Mouse (Mus musculus) gastrocnemius, adult 8-10 months (tissue): ENCODE results near the gene Btbd17. TPM values are rescaled to one million over a fixed set of nuclear protein-coding genes. Genes with fewer than 3 reads are reported as not detected.

Experiments used
- DNase-seq, 2 experiments: peaks; one replicate each; pipeline ENCODE4 v3.0.0; 2022; ENCODE audit warnings: low spot score in 2 of 2
- total RNA-seq, 4 experiments: library from RNA; stranded (reverse); gene quantifications; 2 replicates each; pipeline ENCODE4 v1.2.4; 2022

The Btbd17 gene
- total RNA-seq, 4 experiments from 2014 or later, result not detected

- DNase-seq, result peak in 1 of 2 experiments; percentile 59
These were observed 30.6 kb downstream of the Btbd17 start, which contains the start of gene Kif19a for GRCm38 (mm10) chr11:114764820-114765818. Kif19a (plus strand) TSS chr11:114765388.

GRCm38 (mm10) chr11:114747564-114748138 is 48.1 kb downstream of the Btbd17 start:
- no peak for DNase-seq

GRCm38 (mm10) chr11:114745134-114745533 is 50.6 kb downstream of the Btbd17 start:
- peak; percentile 84 to 87 for DNase-seq

- no peak for DNase-seq
These were observed 54.3 kb downstream of the Btbd17 start for GRCm38 (mm10) chr11:114741451-114741850.

Other genes with a start within 250 kb of the Btbd17 start
- 100 to 1,000 TPM; 528 to 780 (median 621) TPM for gene Rpl38, start 127.4 kb downstream of the Btbd17 start, total RNA-seq
- 10 to 100 TPM; 17.6 to 20.2 (median 19.4) TPM for gene Ttyh2, start 120.5 kb downstream of the Btbd17 start, total RNA-seq
- gene Dnaic2, start 68.5 kb downstream of the Btbd17 start, total RNA-seq, result not detected
- under 1 TPM in 3 of 4 experiments, not detected in 1; 0.62 to 0.82 (median 0.67) TPM for gene Kif19a, start 30.6 kb downstream of the Btbd17 start, total RNA-seq
- not detected for gene Gpr142, start 3.0 kb upstream of the Btbd17 start, total RNA-seq
- gene Gprc5c, start 55.2 kb upstream of the Btbd17 start, total RNA-seq, result 10 to 100 TPM; 31.9 to 49.5 (median 39.2) TPM
- under 1 TPM; 0.29 to 0.54 (median 0.34) TPM for gene Cd300a, start 94.1 kb upstream of the Btbd17 start, total RNA-seq
- gene Cd300lb, start 138.4 kb upstream of the Btbd17 start, total RNA-seq, result under 1 TPM; 0.12 to 0.17 (median 0.16) TPM
- gene Cd300c, start 173.2 kb upstream of the Btbd17 start, total RNA-seq, result not detected
- under 1 TPM; 0.10 to 0.34 (median 0.21) TPM for gene Cd300ld, start 194.0 kb upstream of the Btbd17 start, total RNA-seq
- gene Cd300c2, start 205.9 kb upstream of the Btbd17 start, total RNA-seq, result under 1 TPM in 1 of 4 experiments, not detected in 3; 0.27 TPM
- not detected for gene Cd300ld2, start 220.2 kb upstream of the Btbd17 start, total RNA-seq
- under 1 TPM in 1 of 4 experiments, not detected in 3; 0.74 TPM for gene Cd300ld4, start 231.1 kb upstream of the Btbd17 start, total RNA-seq
- 1 to 10 TPM in 1 of 4 experiments, under 1 TPM in 2, not detected in 1; 0.29 to 2.7 (median 0.77) TPM for gene Cd300ld5, start 241.8 kb upstream of the Btbd17 start, total RNA-seq